Mouse (Mus musculus): ENCODE measurements at regions not wholly inside any gene's neighbourhood (a gene's known extent, or its start where the extent isn't known, plus 50 kb on each side); places are given as distances from the start of the nearest gene placed in this dataset.

DNA sequence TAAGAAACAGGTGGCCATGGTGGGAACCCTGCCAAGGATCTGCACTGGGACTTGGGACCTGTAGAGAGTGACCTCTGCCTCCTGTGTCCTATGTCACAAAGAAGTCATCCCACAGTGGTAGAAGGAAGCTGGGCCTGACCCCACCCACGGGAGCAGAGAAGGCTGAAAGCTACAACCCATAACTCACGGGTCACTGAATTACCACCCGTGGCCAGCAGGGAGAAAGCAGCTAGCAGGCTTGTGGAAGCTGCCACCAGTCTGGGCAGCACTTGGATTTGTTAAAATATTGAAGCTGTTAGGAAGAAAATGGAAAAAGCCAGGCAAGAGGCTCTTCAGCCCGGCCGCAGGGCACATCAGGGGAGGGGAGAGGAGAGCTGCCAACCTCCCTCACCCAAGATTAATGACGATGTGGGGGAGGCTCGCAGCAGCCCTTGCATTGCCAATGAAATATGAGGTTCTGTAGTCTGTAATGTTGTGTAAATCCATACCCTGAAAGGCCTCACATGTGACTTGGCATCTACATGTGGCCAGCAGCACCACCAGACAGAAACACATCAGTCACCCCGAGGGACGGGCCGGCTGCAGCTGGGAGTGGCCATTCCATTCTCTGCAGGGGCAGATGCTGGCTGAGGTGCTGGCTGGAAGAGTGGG is 94.5 kb downstream of the Olfm1 start:
- DNase-seq: no peak

DNA sequence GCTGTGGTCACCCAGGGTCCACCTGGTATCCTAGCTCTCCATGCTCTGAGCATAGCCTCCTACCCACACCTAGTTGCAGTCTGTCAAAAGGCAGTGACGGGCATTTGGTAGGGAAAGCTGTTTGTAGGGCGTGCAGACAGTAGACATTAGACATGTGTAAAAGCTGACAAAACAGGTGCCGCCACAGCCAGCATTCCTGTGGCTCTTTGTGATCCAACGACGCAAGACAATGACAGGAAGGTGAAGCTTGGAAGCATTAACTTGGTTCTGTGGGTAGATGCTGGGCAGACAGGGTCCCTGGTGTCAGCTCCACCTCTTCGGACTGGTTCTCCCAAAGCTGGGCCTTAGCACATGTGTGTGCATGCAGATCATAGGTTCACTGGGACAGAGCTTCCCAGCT is 96.5 kb downstream of the Olfm1 start:
- no peak for DNase-seq

DNA sequence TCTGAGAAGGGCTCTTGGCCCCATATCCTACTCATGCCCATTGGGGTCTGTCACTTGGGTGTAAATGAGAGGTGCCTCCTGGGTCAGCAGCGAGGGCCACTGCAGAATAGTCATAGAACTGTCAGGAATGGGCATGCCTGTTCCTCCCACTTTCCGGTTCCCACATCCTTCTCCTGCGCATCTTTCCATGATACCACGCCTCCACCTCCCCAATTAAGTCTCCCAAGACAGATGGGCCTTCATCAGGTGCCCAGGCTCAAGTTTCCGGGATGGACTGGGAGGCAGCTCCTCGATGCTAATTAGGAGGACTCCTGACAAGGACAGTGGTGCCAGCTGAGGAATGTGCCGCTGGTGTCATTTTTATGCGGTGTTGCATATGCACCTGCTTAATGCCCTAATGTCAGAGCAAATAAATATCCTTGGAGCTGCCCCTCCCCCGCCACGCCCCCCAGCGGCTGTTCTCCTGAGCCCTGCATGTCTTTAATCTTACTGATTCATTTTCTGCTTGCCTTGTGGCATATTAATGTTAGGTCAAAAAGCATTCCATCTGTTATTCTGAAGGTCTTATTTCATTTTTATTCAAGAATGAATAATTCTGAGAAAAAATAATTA is 97.2 kb downstream of the Olfm1 start:
- peak; percentile 32 to 52 for DNase-seq

DNA sequence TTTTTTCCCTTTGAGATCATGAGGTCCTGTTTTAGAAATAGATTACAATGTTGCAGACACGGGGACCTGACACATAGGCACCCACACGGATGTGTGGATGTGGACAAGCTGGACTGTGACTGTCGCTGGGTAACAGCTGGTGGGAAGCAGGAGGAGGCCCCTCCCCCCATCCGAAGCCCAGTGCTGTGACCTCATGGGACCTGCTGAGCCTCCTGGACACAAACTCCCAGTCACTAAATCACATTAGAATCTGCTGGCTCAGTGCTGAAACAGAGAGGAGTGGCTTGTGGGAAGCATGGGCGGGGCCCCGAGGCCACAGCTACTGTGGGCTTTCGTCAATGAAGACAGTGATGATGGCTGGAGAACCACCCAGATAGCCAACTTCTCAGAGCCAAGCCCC is 101.7 kb downstream of the Olfm1 start:
- DNase-seq: no peak

DNA sequence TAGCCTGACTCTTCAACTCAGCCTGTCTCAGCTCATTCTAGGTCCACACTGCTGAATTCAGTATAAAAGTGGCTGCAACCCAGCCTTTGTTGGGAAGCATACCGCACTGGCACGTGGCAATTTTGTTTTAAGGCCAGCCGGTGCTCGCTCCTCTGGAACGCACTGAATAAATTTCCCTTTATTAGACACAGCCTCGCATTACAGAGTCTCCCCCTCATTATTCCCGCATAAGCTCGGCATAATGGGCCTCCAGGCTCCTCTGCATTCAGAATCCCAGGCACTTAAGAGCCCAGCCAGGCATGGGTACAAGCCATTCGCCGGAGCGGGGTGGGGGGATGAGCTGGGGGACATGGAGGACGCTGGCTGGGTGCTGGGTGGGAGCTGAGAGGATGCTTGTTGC is 103.4 kb downstream of the Olfm1 start:
- DNase-seq: no peak

DNA sequence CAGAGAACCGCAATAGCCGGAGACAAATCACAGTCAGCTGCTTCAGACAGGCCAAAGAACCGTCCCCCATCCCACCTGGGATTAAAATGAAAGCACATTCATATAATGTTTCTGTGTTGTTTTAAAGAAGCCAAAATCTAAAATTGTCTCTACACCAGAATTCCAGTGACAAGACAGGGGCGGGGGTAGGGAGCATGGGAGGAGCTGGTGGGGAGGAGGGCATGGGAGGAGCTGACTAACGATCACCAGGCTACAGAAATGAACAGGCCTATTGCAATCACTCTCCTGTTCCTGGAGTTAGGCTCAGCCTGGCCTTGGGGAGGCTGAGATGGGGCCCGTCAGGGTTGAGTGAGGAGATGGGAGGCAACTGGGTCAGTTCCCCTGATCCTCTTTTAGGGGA is 105.9 kb downstream of the Olfm1 start:
- no peak for DNase-seq

DNA sequence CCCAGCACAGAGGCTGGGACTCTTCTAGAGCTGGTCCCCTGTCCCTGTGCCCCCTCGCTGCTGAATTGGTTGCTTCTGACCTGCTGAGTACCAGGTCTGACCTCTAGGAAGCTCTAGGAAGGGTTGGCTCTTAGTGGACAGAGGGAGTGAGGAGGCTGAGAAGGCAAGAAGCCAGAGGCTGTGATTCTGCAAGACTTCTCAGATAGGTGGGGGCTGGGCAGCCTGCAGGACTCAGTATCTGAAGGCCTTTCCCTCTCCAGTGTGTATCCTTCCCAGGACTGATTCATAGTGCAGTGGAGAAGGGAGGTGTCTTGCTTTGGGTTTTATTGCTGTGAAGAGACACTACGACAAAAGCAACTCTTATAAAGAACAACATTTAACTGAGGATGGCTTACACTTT is 106.6 kb downstream of the Olfm1 start:
- DNase-seq: no peak

DNA sequence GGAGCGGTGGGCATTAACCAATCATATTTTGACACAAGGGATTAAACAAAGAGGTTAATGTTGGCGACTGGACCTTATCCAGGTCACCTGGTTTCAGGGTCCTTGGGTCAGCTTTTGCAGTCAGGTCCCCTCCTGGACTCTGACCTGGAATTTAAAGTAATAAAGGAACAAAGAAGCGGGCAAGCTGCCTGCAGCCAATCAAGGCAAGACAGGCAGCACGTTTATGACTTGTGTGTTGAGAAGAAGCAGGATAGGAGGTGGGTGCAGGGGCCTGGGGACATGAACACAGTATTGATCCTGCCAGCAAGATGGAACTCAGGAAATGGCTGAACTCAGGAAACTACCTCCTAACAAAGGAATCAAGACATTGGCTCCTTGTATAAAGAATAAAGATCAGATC is 108.5 kb downstream of the Olfm1 start:
- no peak for DNase-seq

DNA sequence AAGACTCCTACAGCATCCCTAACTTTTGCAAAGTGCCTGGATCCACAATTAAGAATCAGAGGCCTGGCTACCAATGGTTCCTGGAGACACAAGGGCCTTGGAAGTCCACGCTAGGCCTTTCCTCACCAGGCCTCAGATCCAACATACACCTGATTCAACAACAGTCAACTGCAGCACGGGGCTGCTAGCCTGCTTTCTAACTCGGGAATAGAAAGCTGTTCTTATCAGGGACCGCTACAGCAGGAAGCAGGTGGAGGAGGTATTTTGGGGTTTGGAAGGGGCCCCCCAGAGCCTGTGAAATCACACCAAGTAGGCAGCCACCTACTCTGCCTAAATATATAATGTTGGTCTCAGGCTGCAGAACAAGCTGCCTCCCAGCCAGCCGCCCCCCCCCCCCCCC is 111.1 kb downstream of the Olfm1 start:
- DNase-seq: no peak

DNA sequence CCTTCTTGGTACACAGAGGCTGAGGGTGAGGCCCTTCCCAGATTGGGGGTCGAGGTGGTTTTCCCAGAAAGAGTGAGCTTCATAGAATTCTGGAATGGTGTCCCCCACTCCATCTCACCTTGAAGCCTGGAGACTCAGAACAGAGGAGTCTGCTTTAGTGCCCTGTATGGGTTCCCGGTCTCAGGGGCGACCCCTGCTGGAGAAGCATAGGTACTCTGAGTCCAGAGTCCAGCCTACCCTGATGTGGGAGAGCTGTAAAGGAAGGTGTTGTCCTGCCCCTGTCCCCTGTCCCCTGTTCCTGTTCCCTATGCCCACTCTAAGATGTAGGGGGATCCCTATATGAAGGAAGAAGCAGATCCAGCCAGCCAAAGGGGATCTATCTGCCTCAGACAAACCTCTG is 111.9 kb downstream of the Olfm1 start:
- peak; percentile 48 to 54 for DNase-seq

DNA sequence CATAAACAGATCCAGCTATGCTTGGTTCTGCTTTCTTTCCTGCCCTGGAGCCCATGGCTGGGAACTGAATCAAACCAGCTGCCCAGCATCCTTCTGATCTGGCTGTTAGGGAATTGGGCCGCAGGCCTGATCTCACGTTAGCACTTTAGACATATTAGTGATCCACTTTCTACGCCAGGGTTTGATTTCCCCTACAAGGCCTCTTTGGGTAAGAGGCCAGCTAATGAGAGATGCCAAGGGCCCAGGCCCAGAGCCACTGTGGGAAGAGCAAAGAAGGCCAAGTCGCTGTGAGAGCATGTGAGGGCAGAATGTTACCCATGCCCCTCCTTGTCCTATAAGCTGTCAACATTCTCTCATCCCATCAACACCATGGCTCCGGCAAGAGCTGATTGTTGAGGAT is 116.3 kb downstream of the Olfm1 start:
- peak in 1 of 2 experiments; percentile 27 for DNase-seq

DNA sequence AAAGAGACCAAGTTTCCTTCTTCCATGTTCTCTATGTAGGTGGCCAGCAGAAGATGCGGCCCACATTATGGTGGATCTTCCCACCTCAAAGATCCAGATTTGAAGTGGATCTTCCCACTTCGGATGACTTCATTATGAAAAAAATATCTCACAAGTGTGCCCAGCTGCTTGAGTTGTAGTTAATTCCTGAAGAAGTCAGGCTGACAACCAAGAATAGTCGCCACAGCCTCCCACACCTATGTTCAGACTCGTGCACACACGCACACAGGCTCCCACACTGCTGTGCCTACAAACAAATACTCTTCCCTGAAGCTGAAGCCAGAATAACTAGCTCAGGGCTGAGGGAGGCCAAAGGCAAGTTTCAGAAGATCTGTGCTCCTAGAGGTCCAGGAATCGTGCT is 119.4 kb downstream of the Olfm1 start:
- no peak for DNase-seq

DNA sequence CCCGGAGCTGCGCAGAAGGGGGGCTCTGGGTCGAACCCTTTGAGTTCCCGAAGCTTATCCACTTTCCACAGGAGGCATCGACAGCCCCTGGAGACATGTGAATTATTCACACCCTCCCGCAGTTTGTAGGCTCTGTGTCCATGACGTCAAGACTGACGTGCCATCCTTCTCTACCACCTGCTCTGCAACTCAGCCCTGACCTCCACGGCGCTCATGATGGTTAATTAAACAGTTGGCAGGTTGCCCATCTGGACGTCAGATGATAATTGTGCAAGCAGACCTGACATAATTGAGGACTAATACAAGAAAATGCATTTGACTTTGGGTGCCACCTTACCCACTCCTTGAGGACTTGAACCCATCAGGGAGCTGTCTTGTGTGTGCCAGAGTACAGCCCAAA is 121.1 kb upstream of the Ppp1r26 start:
- peak; percentile 28 to 47 for DNase-seq

DNA sequence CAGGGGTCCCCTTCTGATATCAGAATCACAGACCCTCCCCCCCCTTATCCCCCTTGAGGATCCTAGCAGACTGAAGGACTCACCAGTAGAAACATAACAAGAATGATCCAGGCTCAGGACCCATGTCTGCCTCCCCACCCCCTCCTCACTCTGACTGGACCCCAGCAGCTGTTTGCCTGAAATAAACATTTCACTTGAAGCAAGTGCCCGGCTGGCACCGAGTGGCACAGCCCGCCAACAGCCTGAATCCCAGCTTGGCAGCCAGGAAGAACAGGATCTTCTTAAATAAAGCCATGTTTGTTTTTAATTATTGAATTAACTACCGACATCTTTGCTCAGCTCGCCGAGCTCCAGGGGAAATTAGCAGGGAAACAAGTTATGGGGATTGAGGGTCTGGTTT is 120.5 kb upstream of the Ppp1r26 start:
- no peak for DNase-seq

DNA sequence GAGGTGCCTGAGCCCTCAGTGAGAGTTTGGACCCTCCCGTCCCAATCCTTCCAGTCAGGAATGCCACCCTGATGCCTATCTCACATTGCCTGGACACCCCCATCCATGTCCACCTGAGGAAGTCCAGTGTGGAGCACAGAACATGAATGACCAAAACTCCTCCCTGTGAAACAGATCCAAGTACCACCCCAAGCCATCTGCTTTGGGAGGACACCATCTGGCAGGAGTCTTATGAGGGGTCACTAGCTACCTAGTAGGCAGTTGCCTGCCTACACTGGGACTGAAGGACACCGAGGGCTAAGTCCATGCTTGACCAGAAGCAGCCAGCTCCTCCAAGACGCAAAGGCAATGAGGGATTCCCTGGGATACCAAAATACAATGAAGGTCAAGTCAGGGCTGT is 119.9 kb upstream of the Ppp1r26 start:
- peak; percentile 61 to 66 for DNase-seq

DNA sequence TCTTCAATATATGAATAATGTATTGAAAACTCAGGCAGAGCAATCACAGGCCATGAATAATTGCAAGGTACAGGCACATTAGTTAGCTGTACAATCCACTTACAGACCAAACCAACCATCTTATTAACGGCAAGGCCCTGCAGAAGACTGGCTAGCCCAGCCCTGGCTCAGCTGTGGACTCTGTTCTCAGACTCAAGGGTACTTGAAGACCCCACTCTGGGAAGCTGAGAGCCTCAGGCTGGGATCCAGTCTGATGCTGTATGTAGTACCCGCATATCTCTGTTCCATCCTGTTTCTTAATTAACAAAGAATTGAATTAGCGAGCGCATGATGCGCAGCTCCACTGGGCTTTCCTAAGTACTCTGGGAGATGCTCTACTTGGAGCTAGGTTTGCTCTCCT is 117.5 kb upstream of the Ppp1r26 start:
- DNase-seq: no peak

DNA sequence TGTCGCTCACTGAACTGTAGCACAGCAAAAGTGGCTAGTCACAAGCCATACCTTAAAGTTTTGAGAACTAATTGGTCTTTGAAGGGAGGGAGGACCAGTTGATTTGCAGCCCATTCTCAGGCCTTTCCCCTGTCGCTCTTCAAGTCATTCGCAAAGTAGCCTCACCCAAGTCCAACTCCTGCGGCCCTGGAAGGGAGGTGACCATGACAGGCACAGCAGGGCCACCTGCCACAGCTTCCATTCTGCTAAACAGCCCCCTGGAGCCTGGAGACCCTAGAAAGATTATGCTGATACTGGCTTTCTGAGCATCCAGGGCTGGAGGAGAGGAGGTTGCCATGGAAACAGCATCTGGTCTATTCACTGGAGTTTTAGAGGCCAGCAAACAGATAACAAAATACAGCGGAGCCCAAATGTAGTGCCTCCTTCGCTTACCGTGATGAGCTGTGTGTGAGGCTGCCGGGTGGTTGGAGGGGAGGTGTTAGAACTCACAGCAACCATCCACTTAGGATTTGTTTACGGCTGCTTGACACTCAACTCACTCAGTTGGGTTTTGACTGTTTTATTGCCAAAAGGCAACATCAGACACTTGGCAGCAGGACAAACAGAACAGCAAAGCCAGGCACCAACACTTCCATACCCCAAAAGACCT is 111.3 kb upstream of the Ppp1r26 start:
- no peak for DNase-seq

DNA sequence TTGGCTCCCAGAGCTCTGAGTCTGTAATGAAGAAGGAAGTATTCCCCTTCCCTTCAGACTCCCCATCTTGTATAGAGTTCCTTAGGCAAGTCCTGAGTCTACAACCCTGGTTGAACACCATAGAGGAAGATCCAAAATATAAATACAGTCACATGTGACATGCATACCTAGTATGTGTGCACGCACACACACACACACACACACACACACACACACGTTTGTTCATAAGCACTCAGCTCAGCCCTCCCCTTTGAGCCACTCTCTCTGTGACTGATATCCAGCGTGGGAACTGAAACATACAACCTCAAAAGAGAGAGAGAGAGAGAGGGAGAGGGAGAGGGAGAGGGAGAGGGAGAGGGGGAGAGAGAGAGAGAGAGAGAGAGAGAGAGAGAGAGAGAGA is 110.8 kb upstream of the Ppp1r26 start:
- DNase-seq: no peak

DNA sequence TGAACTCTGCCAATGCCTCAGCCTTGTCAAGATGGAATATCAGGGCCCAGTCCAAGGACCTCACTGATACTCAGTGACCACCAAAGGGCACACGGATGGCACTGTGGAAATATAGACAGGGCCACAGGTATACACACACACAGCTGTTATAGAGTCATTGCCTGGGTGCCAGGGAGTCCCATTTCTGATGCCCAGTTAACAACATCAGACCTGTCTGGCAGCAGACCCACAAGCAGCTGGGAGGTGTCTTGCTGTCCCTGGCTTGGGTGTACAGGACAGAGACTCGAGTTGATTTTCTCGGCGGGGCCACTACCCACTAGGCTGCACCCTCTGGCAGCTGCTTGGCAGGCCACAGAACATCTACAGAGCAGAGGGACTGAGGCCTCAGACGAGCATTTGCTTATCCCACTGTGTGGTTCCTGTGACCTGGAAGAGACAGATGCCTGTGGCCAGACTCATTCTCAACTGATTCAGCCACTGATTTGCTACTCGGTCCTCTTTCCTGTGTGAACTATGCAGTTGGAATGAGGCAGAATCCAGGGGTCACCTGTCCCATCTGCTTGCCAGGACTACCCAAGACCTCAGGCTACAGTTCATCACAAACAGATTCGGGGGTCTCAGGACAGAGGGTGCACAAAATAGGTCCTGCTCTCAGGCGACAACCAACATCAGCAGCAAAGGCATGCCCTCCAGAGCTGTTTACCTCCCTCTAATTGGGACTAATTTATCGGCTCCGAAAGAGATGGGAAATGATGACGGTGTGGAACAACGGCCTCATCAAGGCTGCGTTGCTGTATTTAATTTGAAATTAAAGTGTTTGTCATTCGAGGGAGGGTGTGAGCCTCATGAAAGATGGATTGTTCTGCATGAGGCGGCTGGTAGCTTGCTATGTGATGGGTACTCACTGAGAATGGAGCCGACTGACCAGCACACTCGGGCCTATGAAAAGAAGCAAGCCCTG is 110.0 kb upstream of the Ppp1r26 start:
- no peak for DNase-seq

DNA sequence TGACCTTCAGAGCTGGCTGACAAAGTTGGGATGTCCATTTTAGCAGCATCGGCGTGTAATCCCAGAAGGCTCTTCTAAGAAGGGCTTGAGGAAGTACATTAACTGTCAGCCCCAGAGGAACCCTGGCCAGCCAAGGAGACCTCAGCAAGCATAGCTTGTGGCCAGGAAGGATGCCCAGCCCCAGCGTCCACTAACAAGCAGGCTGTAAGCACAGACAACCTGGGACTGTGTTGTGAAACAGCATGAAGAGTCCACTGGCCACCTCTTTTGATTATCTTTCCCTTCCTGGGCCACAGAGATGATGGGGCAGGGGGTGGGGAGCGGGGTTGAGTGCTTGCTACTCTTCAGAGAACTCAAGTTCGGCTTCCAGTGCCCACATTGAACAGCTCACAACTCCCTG is 109.0 kb upstream of the Ppp1r26 start:
- no peak for DNase-seq

DNA sequence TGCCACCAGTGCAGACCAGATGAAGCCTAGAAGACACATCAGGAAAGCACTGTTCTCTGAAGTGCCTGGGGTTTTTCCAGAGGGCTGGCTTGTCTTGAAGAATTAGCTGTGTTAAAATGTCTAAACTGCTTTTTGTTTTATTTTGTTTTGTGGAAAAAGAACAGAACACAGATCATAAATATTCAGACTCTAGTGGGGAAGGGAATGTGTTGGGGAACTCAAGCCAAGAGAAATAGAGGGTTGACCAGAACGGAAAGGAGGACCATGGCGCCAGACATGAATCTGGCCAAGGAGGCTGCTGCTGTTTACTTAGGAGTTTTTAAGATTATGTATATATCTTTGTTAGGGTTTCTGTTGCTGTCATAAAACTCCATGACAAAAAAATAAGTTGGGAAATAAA is 105.3 kb upstream of the Ppp1r26 start:
- DNase-seq: no peak

DNA sequence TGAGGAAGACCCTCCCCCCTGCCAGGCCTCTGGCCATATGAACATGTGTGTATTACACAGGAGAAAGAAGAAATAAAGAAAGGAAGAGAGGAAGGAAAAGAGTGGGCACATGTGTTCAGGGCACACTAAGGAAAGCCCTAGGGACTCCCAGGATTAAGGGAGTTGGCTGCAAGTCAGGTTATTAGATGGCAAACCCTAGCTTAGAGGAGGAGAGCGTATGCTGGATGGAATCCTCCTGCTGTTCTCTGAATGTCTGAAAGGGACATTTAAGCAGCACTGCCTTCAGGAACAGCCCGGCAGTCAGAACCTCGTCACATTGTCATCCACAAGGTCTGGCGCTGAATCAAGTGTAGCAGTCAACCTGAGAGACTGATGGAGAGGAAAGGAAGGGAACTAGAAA is 98.1 kb upstream of the Ppp1r26 start:
- no peak for DNase-seq

DNA sequence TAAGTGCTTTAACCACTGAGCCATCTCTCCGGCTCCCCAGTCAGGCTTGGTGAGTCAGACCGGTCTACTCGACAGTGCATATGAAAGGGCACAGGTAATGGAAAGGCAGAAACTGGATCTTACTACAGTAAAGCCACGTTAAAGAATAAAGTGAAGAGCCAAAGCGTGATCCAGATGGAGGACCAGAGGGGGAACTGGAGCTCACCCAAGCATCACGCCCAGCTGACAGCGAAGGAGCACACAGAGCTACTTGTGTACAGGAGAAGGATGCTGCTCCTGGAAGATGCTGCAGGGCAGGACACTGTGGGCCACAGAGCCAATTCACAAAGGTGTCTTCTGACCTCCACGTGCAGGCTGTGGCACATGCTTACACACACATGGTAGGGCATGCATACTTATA is 96.7 kb upstream of the Ppp1r26 start:
- no peak for DNase-seq

DNA sequence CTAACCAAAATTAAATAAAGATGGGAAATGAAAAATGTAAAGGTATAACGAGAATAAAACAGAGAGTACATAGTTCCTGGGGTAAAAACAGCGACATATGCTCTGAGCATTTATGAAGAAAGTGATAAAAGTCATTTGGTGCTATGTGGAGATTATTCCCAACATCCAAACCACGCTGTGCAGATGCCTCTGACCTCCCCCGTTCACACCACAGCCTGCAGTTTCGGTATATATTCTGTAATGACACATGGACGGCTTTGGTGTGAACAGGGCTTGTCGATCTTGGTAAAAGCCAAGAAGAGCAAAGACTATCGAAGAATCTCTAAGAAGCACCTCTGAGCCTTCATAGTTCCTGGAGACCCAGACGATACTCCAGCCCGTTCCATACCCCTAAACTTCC is 95.2 kb upstream of the Ppp1r26 start:
- no peak for DNase-seq
